Mouse (Mus musculus) midbrain, embryonic 16.5 days (tissue): Measurements from ENCODE around the gene Lrmda. TPM values are rescaled to one million over a fixed set of nuclear protein-coding genes. Genes with fewer than 3 reads are reported as not detected.
A peak's percentile ranks its signal among the peaks of the same experiment; 100 is the strongest.

Experiments
- ATAC-seq: fragments of 200-750 bp; cut with Nextera tagmentation; 2 replicates; pipeline ENCODE4 v1.8.0; 2017; ENCODE audit warnings: moderate TSS enrichment
- H3K27ac ChIP-seq: fragments of 300-500 bp; sonication (generic); 2 replicates; pipeline ENCODE4 v1.5.1; 2014; ENCODE audit warnings: mild to moderate bottlenecking, low read length, mixed read lengths
- H3K27me3 ChIP-seq: fragments of 300-500 bp; sonication (generic); 2 replicates; pipeline ENCODE4 v1.6.1; 2014; ENCODE audit warnings: low read depth, low read length, mixed read lengths; ENCODE audit not compliant: control insufficient read depth, insufficient read depth
- H3K36me3 ChIP-seq: fragments of 300-500 bp; sonication (generic); 2 replicates; pipeline ENCODE4 v1.6.1; 2014; ENCODE audit warnings: mild to moderate bottlenecking, low read length, moderate library complexity, mixed read lengths; ENCODE audit not compliant: control insufficient read depth, insufficient read depth
- H3K4me1 ChIP-seq: fragments of 300-500 bp; sonication (generic); 2 replicates; pipeline ENCODE4 v1.6.1; 2014; ENCODE audit warnings: mild to moderate bottlenecking, low read length, mixed read lengths; ENCODE audit not compliant: control insufficient read depth, insufficient read depth
- H3K4me2 ChIP-seq: fragments of 300-500 bp; sonication (generic); 2 replicates; pipeline ENCODE4 v1.6.1; 2014; ENCODE audit warnings: mild to moderate bottlenecking, low read length, mixed read lengths
- H3K4me3 ChIP-seq: fragments of 300-500 bp; sonication (generic); 2 replicates; pipeline ENCODE4 v1.5.1; 2014; ENCODE audit warnings: low read depth, mild to moderate bottlenecking, low read length, moderate library complexity, mixed read lengths
- H3K9ac ChIP-seq: fragments of 300-500 bp; sonication (generic); 2 replicates; pipeline ENCODE4 v1.6.1; 2014; ENCODE audit warnings: low read depth, low read length, mixed read lengths
- H3K9me3 ChIP-seq: fragments of 300-500 bp; sonication (generic); replicated peaks from 2 replicates; pipeline ENCODE4 v1.6.1; 2014; ENCODE audit warnings: mild to moderate bottlenecking, low read length, mixed read lengths; ENCODE audit not compliant: control insufficient read depth, poor library complexity, severe bottlenecking
- WGBS: fragments of 180-500 bp; shearing (Covaris S2); extraction: QIAGEN DNeasy Blood & Tissue Kit; methylation state at CpG from one replicate; pipeline ENCODE4 v1.1.7; 2014; 5-methylcytosine and 5-hydroxymethylcytosine counted together
- polyA plus RNA-seq: library from polyadenylated mRNA; unstranded; fragments of >200 nt; fragmentation: Nextera tagmentation; extraction: Ambion mirVana; gene quantifications from 2 replicates; pipeline ENCODE4 v1.2.1, GENCODE M21; 2015

The Lrmda gene
- polyA plus RNA-seq, 1 experiment from 2014 or later = not detected

DNA sequence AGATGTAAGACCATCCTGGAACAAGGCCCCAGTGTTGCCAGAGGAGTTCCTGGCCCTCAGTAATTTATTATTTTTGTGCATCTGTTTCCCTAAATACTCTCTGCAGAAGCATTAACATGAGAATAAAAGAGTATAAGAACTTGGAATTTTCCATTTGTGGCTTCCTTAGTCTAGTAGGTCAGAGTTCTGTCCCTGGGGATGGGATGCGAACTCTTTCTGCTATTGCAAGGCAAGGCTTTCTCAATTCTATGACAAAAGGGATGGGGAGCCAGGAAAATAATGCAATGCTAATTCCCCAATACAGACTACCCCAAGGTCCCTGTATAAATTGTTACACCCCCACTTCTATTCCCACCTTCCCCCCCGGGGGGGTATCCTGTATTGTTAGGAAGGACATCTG, 829.6 kb downstream of the Lrmda start:
- Histone ChIP-seq H3K4me1 (no peaks in the 10 kb centered on the region), H3K27me3 (no peaks in the 10 kb centered on the region), H3K9ac (no peak overlapping the region), H3K9me3 (no peaks in the 10 kb centered on the region), H3K4me2 (no peak overlapping the region), H3K27ac (no peak overlapping the region), H3K4me3 (no peak overlapping the region), H3K36me3 (no peaks in the 10 kb centered on the region)
- 81% methylated on average over 2 of the region's 2 CpGs for WGBS
- ATAC-seq = no peak

DNA sequence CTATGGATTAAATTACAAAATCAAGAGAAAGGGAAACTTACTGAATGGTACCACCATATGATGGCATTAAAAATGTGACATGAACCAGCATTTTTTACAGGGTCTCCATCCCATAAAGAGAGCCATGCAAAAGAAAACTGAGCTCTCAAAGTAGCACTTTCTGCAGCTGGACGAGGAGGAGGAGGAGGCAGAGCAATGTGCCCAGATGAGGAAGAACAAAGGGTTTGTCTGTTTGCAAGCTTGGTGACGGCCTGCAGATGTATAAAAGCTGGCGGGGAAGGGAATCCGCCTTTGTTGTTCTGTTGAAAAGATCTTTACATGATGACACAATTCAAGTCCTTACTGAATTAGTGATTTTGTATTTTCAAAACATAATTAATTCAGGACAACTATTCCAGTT, 841.1 kb downstream of the Lrmda start:
- ATAC-seq = no peak
- Histone ChIP-seq H3K27ac (no peak overlapping the region), H3K9ac (no peak overlapping the region), H3K36me3 (no peaks in the 10 kb centered on the region), H3K27me3 (no peaks in the 10 kb centered on the region), H3K4me2 (no peak overlapping the region), H3K4me1 (no peaks in the 10 kb centered on the region), H3K4me3 (no peak overlapping the region), H3K9me3 (no peaks in the 10 kb centered on the region)
- 33% methylated on average over 4 of the region's 4 CpGs for WGBS

GRCm38 (mm10) chr14:22864132-22864531, 844.6 kb downstream of the Lrmda start:
- Histone ChIP-seq H3K4me2 (no peak overlapping the region), H3K27me3 (no peaks in the 10 kb centered on the region), H3K9ac (no peak overlapping the region), H3K27ac (no peak overlapping the region), H3K36me3 (no peaks in the 10 kb centered on the region), H3K4me1 (no peaks in the 10 kb centered on the region), H3K4me3 (no peak overlapping the region), H3K9me3 (no peaks in the 10 kb centered on the region)
- no peak for ATAC-seq
- 74% methylated on average over 7 of the region's 7 CpGs for WGBS

DNA sequence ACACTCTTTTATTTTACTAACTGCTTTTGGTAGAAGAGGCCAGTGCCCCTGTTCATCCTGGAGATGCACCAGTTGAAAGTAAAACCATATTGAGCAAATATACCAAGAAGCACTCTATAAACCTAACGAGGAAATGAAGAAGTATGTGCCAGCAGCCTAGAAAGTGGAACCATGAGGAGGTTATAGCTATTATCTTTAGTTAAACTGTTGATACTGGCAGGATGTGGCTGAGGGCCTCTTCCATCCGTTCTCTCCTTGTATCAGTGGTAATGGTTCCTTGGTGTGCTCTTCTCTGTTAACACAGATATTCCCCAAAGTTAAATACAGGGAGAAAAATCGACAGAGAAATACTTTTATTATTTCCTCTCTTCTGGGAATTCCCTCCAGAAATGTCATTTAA, 855.1 kb downstream of the Lrmda start:
- no peak for ATAC-seq
- H3K36me3 ChIP-seq = no peaks in the 10 kb centered on the region
- no peak overlapping the region for H3K27ac ChIP-seq
- H3K4me3 ChIP-seq = no peak overlapping the region
- no peaks in the 10 kb centered on the region for H3K4me1 ChIP-seq
- 79% methylated on average over 3 of the region's 3 CpGs for WGBS
- no peaks in the 10 kb centered on the region for H3K9me3 ChIP-seq
- H3K27me3 ChIP-seq = no peaks in the 10 kb centered on the region
- no peak overlapping the region for H3K9ac ChIP-seq
- H3K4me2 ChIP-seq = no peak overlapping the region

GRCm38 (mm10) chr14:22887182-22887581, 867.7 kb downstream of the Lrmda start:
- no peak overlapping the region for H3K4me2 ChIP-seq
- ATAC-seq = no peak
- no peaks in the 10 kb centered on the region for H3K9me3 ChIP-seq
- no peak overlapping the region for H3K9ac ChIP-seq
- H3K27me3 ChIP-seq = no peaks in the 10 kb centered on the region
- no peaks in the 10 kb centered on the region for H3K36me3 ChIP-seq
- no peak overlapping the region for H3K4me3 ChIP-seq
- no peak overlapping the region for H3K27ac ChIP-seq
- 66% methylated on average over 3 of the region's 3 CpGs for WGBS
- no peaks in the 10 kb centered on the region for H3K4me1 ChIP-seq

- ATAC-seq = no peak
- Histone ChIP-seq H3K27ac (no peak overlapping the region), H3K4me3 (no peak overlapping the region), H3K4me1 (no peaks in the 10 kb centered on the region), H3K36me3 (no peaks in the 10 kb centered on the region), H3K9me3 (no peaks in the 10 kb centered on the region), H3K9ac (no peak overlapping the region), H3K27me3 (no peaks in the 10 kb centered on the region), H3K4me2 (no peak overlapping the region)
- 94% methylated on average over 1 of the region's 1 CpGs for WGBS
These were observed 879.8 kb downstream of the Lrmda start for GRCm38 (mm10) chr14:22899312-22899711.

GRCm38 (mm10) chr14:22902116-22902515, 882.6 kb downstream of the Lrmda start:
- 93% methylated on average over 1 of the region's 1 CpGs for WGBS
- Histone ChIP-seq H3K9ac (no peak overlapping the region), H3K9me3 (no peaks in the 10 kb centered on the region), H3K27ac (no peak overlapping the region), H3K27me3 (no peaks in the 10 kb centered on the region), H3K4me3 (no peak overlapping the region), H3K4me1 (no peaks in the 10 kb centered on the region), H3K36me3 (no peaks in the 10 kb centered on the region), H3K4me2 (no peak overlapping the region)
- ATAC-seq = no peak

DNA sequence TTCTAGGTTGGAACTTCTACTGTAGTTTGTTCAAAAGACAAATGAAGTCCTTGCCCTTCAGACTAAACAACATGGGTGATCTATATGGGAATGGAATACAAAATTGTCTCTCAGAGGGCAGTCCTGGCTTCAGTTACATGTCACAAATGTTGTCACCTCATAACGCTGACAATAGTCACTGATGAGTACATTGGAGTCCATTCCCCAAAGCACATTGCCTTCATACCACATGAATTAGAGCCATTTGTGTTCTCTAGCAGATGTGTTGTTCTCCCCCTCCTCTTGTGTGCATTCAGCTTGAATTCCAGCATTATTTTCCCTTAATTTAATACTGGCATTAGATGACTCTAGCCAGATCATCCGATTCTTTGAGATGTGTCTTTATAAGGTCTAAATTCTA, 883.4 kb downstream of the Lrmda start:
- Histone ChIP-seq H3K36me3 (no peaks in the 10 kb centered on the region), H3K27me3 (no peaks in the 10 kb centered on the region), H3K9ac (no peak overlapping the region), H3K27ac (no peak overlapping the region), H3K9me3 (no peaks in the 10 kb centered on the region), H3K4me3 (no peak overlapping the region), H3K4me1 (no peaks in the 10 kb centered on the region), H3K4me2 (no peak overlapping the region)
- no peak for ATAC-seq
- WGBS = 97% methylated on average over 2 of the region's 2 CpGs

DNA sequence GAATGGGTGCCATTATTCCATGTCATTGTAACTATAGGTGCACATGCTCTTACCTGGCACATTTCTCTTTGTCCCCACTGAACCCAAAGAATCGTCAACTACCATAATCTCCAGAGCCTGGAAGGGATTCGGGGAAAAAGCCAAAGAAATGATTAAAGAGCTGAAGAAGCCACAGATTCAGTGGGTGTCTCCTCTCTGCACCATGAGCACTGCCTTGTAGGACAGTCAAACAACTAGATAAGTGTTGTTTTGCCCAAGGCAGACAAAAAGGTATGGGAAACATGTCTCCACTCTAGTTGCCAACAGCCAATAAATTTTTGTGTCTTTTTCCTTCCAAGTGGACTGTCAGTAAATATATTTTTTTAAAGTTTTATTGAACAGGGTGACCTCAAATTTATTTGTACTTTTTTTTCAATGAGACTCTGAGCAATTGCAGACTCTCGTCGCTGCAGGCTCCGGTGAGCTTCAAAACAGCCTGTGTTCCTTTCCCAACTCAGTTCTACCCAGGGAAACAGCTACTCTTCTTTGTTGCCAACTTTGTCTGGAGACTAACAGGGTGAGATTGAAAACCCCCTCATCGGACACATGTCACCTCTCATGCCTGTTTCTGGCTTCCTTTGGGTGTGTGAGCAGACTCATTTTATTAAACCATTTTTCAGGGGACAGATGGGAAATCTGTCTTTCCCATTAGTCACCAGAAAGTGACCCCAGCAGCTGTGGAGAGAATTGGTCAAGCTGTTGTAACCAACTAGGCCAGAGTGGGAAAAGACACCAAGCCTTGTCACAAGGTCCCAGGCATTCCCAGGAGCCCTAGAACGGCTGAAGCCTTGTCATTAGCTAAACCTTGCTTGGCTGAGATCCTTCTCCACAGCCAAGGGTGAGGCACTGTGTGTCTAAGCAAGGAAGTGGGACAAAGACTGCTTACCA, 886.5 kb downstream of the Lrmda start:
- Histone ChIP-seq H3K36me3 (no peaks in the 10 kb centered on the region), H3K27me3 (no peaks in the 10 kb centered on the region), H3K4me2 (no peak overlapping the region), H3K4me1 (no peaks in the 10 kb centered on the region), H3K9ac (no peak overlapping the region), H3K9me3 (no peaks in the 10 kb centered on the region), H3K27ac (peak overlapping the region; percentile 11; the same call in 1 of the 2 replicates), H3K4me3 (no peak overlapping the region)
- ATAC-seq = peak; percentile 75
- 77% methylated on average over 7 of the region's 7 CpGs for WGBS
